Mouse (Mus musculus): Measurements from ENCODE around the gene Acvr1.

Gene Acvr1

DNA sequence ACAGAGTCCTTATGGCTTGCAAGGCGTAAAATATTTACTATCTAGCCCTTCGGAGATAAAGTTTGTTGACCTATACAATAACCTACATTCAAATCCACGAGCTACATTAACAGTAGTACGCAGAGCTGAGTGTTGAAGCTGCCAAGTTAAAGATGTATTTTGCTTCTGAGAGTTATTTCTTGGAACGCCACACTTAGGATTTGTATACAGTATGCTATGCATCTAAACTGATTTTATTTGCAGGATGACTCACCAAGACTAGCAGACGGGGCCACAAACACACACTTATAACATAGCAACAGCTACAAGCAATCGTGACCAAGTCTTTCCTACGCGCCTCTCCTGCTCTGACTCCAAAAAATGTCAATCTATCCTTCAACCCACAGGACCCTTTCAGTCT lies 46.2 kb downstream of the Acvr1 start:
- DNase-seq (ENCODE audit: low spot score in 2 of 2) = no peak

DNA sequence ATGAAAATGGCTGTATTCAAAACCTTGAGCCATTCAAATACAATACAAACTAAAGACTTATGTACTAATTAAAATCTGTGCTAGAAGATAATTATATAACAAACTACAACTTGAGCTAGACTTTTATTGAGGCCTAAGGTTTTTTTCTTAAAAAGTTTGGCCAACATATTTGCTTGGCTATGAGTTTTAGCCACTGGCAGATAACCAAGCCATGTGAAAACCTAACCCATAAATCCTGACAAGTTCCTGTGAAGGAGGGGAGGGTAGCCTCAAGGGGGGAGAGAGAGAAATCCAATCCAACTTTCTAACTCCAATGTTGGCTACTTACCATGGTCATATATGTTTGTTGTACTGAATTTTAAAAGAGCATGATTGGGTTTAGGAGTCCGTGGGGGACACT lies 48.4 kb downstream of the Acvr1 start:
- no peak for DNase-seq (ENCODE audit: low spot score in 2 of 2)

DNA sequence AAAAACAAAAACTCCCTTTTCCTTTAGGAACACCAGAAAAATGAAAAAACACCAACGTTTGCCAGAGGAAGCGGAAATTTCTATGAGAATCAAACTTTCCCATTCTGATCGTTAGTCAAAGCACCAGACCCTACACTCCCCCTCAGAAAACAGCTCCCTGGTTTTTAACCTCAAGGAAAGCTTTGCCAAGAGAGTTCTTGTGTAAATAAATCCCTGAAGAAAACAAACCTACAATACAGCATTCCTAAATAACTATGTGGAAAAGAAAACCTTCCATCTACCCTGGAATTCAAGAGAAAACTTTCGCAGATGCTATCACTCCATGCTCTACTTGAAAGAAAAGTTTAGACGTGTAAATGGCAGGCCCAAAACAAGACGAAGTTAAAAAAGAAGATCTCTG lies 50.0 kb downstream of the Acvr1 start:
- DNase-seq (ENCODE audit: low spot score in 2 of 2) = no peak

DNA sequence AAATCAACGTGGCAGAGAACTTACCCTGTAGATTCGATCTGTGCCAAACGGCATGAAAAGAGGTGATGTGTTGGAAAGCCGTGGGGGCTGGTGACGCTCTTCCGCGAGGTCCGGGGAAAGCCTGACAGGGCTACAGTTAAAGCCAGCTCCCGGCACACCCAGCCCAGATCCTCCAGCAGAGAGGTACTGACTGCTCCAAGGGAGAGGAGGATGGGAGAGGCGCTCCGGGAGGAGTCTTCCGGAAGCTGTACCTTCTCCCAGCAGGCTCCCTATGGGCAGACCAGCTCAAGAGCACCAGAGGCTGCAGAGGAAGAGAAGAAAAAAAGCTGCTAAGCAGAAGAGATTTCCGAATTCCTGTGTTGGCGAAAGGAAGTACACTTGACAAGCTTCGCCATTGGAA lies 51.0 kb downstream of the Acvr1 start:
- DNase-seq (ENCODE audit: low spot score in 2 of 2) = no peak

DNA sequence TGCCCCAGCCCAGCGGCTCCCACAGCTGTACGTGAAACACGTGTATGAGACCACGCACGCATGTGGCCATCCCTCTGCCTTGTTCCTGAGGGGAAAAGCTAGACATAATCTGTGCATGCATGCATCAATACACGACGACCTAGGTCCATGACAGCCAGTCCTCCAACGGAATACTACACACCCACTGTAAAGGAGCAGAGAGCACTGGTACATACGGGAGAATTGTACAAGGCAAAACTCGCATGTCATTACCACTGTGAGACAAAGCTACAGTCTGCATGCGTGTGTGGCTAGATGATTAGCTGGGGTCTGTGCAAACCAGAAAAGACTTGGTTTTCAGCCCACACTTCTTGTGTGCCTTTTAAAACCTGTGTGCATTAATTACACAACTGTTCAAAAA lies 52.5 kb downstream of the Acvr1 start:
- no peak for DNase-seq (ENCODE audit: low spot score in 2 of 2)

DNA sequence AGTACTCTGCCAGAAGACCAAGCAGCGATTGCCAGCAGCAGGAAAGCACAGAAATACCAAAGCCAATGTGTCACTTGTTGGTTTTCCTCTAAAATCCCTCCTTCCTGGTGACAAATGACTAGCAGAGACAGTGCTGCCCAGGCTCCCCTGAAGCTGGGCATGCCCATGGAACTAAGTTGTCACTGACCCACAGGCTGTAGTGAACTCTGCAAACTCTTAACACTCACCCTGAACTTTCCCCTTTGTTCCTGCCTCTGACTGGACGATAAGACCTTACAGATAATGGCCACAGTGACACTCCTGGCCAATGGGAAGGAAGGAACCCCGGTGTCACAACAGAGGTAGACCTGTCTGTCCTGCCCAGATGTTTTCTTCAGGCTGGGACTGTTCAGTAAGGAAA lies 53.7 kb downstream of the Acvr1 start:
- DNase-seq (ENCODE audit: low spot score in 2 of 2) = no peak

DNA sequence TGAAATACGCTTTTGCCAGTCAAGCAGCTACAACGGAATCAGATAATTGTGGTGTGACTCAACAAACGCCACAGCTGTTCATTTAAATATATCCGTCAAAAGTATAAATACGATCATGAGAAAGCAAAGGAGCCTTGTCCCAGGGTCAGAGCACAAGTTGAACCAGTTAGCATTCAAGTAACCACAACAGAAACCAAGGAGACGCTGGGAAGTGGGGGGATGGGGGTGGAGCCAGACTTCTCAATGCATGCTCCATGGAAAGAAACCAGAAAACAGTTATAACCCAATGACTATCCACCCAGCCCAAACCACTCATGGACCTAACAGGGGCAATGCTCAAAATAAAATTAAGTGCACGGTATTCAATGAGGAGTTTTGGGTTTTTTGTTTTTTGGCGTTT lies 56.8 kb downstream of the Acvr1 start:
- DNase-seq (ENCODE audit: low spot score in 2 of 2) = no peak

DNA sequence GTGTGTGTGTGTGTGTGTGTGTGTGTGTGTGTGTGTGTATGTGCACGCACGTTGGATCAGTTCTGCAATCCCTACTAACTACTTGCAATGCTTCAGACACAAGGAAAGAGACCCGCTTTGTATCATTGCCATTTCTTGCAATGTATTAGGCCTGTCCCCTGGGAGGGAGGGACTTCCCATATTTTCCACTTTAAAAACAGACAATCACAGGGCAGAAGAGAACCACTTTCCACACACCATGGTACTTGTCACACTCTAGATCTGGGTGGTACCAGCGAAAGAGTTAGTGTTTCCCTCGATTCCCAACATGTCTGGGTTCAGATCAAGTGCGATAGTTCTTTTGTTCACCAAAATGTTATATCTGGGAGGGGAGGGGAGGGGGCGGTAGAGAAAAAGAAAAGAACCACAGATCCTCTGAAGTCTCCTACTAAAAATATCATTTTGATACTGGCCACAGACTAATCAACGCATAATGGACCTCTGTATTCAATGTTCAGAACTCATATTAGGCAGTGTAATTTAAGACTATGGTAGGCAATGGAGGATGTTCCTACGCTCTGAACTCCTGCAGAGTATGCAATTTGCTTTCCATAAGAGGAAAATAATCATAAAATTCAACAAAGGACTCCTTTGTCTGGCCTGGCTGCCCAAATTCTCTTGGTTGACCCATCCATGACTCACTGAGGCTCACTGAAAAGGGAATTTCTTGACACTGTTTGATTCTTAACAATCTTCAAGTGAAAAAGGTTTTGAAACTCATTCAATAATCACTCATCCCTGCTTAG lies 61.5 kb downstream of the Acvr1 start:
- no peak for DNase-seq (ENCODE audit: low spot score in 2 of 2)

DNA sequence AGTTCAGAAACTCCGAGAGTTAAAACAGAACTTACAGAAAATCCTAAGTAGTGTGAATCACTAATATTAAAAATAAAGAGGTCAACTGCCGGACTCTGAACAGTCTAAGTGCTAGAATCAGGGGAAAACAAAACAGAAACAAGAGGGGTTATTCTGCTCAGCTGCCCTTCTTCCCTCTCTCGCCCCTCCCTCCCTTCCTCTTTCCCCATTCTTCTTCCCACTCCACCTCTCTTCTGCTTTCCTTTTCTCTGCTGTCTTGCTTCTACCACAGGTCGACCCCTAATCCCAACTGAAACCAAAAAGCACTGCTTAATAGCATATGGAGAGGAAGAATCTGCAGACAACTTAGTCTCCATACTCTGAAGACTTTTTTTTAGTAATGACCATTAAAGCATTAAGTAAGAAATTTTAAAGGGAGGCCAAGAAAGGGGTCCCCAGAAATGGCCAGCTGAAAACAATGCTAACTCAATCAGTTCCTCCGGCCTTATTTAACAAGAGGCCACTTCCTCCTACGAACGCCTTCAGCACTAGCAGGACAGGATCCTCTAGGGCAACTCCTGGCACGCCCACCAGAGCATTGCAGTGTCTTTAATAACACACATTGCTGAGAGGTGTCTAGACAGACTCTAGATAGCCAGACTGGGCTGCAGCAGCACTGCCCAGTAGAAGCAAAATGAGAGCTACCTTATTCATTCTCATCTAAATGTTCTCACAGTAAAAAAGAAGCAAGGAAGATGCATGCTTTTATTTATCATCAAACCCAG lies 70.1 kb downstream of the Acvr1 start:
- DNase-seq (ENCODE audit: low spot score in 2 of 2) = peak in 1 of 2 experiments; percentile 46

DNA sequence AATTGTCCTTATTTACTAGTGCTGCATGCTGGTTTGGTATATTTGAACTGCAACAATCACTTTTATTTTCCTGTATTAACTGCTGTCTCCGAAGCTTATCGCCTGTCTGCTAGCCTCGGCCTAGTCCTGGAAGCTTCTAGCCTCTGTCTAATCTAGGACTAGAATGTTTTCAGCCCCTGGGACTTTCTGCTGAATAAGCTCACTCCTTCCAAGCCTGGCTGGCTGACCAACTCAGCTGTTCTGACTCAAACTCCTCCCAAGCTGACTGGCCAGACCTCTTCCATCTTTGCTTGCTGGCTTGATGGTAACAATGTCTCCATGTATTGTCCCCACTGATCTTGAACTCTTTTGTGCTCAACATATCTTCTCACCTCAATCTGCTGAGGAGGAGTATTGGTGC lies 71.7 kb downstream of the Acvr1 start:
- DNase-seq (ENCODE audit: low spot score in 2 of 2) = peak in 1 of 2 experiments; percentile 22

DNA sequence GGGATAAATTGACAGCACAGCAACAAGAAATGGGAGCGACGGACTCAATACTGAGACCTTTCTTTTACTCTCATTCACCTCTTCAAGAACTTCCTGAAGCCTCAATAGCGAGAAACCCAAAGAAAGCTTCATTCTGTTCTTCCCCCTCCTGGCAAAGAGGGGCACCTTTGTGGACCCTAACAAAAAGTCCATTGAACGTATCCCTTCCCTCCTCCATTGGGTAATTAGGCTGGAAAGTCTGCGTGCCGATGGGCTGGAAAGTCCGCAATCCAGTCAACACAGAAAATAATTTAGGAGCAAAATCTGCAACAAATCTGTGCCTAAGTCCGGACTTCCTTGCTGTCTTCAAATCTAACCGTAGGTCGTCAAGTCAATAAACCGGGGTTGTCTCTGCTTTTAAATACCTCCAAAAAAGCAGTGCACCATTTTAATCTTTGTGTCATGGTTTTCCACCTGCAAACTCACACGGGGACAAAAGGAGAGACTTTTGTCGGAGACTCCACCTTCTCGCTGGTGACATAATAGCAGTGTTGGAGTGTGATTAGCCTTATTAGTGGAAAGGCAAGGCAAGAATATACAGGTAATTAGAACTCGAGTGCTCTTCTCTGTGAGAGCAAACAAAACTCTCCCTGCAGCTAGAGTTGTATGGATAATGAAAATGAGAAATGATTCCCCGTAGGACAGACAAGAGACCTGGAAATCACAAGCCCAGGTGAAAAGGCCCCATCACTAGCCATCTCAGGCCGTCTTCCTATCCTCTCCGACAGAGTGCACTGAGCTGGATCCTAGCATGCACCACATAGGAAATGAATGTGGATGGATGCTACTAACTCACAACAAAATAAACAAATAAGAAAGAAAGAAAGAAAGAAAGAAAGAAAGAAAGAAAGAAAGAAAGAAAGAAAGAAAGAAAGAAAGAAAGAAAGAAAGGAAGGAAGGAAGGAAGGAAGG lies 73.0 kb downstream of the Acvr1 start:
- DNase-seq (ENCODE audit: low spot score in 2 of 2) = no peak

DNA sequence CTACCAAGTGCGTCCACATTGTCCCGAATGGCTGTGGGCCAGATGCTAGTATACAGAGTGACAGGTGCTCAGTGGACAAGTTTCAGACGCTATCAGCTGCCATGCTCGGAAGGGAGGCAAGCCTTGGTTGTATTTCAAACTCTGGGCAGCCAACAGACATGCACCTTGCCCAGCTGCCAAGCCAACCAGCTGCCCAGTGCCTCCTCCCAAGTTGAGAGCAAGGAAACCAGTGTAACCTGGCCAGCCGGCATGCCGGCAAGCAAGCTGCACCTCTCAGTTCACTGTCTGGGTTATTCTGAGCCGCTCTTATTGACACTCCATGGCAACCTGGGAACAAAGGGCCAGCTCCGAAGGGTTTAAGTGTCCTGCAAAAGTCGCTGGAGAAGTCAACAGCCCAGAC lies 77.7 kb downstream of the Acvr1 start:
- peak in 1 of 2 experiments; percentile 55 for DNase-seq (ENCODE audit: low spot score in 2 of 2)

DNA sequence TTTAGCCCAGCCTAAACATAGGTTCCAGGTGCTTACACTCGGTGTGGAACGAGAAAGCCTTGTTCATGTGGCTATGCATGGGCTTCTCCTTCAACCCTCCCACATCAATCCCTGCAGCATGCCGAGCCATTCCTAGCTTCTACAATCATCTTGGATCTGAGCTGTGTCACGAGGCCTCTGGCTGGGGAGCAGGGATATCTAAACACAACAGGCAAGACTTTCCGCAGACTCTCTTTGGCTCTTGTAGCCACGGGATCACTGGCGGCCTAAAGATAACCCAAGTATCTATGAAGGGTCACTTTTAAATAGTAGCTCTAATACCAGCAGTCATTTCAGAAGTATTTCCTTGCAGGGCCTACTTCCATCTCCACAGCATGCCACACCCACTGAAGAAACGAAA lies 78.6 kb downstream of the Acvr1 start:
- DNase-seq (ENCODE audit: low spot score in 2 of 2) = no peak

DNA sequence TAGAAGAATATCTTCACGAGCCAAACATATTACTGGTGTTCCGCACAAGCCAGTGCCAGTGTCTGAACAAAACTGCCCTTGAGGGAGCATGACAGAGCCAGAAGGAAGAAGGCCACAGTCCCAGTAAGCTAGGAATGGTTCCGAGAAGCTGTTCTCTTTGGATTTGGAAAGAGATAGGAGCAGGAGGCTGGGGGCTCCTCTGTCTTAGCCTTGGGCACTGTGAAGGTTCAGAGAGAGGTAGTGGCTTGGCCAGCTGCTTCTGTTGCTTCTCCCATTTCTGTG lies 79.7 kb downstream of the Acvr1 start:
- DNase-seq (ENCODE audit: low spot score in 2 of 2) = no peak

DNA sequence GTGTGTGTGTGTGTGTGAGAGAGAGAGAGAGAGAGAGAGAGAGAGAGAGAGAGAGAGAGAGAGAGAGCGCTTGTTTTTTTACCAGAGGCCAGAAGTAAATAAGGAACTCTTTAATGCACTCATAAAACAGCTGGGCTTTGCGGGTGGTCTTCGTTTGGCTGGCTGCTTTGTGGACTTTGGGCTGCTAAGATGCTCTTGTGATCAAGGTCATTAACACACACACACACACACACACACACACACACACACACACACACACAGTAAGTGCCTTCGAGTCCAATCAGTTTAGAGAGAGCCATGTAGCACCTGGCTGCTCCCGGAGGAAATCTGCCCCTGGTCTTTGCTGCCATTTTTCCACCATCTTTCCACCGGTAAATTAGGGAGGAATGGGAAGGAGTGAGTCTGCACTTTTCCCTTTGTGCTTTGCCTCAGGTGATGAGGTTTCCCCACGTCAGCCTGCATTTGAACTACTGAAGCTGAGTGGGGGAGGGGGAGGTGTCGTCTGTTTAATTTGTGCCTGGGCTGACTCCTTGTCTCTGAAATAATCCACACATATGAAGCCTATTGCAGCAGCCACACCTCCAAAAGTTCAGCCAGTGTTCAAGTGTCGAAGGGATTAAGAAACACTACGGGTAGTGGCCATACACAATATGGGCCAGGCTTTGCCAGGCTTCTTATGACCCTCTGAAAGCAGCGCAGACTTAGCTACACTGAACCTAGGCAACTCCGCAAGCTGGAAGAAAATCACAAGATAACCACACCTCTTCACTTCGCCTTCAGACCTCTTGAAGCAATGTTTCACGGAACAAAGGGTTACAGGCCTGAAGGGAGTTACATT lies 80.3 kb downstream of the Acvr1 start:
- no peak for DNase-seq (ENCODE audit: low spot score in 2 of 2)

DNA sequence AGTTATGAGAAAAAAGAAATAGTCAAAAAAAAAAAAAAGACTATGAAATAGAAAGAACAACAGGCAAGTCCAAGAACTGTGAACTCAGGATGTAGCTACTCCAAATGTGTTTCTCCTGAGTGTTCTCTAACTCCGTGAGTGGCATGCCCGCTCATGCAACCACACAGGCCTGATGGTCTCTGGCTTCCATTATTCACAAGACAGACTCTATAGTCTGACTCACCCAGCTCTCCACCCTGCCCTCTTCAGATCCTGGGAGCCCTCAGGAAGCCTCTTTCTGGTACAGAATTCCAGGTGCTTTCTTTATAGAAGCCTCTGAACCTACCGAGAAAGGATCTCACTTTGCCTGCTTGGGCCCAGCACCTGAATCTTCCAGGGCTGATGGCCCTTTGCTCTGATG lies 81.3 kb downstream of the Acvr1 start:
- DNase-seq (ENCODE audit: low spot score in 2 of 2) = peak in 1 of 2 experiments; percentile 25

DNA sequence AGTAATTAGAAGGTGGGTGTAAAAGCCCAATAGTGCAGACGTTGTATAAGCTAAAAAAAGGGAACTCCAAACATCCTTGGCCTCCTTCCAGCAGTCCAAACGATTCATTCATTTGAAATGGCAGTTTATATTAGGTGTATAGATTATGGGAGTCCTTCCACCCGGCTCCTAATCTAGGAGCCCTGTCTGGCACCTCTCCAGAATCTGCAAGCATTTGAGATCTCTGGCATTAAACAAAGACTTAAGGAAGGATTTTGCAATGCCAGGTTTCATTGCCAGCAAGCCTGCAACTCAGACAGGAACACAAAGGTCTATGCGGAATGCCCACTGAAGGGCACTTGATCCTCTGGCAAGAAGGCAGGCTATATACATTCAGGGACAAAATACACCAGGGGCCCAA lies 81.8 kb downstream of the Acvr1 start:
- peak in 1 of 2 experiments; percentile 42 for DNase-seq (ENCODE audit: low spot score in 2 of 2)

DNA sequence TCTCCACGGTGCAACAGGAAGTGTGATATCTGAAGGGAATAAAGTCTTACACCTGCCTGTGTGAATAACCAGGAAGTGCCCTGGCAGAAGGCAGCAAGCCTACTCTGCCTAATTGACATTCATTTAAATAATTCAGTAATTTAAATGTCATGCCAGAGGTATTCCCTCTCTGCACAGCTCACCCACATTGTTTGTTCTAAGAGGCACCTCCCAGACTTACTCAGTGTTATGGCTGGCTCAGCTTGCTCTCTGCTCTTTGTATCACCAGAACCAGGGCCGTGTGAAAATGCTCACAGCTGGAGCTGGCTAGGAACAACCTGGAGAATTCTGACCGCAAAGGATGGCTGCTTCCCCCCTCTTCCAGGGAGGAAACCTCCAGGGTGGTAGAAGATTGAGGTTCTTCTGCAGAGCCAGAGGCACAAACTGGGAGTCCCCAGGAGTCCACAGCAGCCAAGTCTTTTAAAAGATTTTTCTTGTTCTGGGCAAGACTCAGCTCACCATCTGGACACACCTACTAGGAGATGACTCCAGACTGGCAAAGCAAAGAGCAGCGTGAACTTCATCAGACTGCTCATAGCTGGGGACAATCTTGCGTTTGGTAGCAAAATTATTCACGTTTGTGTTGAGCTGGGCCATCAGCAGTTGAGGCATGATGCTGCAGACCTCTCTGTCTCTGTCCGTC lies 82.5 kb downstream of the Acvr1 start:
- DNase-seq (ENCODE audit: low spot score in 2 of 2) = peak in 1 of 2 experiments; percentile 20

DNA sequence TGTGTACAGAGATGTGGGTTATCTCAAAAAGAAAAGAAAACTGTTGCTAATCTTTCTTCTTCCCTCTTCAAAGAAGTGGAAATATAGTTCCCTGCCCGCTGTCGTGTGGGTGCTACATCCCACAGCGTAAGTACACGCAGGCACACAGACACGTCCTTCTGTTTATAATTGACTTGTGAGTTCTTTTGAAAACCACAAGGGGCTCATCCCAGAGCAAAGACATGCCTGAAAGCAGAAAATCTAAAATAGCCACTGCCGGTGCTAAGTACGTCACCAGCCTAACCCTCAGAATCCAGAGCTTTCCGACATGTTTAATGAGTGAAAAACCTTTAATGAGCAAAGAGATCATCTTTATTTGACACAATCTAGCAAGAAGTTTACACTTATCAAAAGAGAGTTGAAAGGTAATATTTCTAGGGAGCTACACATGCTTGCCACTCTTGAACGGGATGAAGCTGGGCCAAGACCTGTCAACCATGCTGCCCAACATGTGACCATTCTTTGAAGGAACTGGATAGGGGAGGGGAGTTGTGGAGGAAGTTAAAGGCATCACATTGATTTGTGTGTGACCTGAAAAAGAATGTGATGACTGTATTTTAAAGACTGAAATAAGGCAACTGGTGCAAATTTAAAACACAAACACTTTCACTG lies 85.4 kb downstream of the Acvr1 start:
- no peak for DNase-seq (ENCODE audit: low spot score in 2 of 2)

DNA sequence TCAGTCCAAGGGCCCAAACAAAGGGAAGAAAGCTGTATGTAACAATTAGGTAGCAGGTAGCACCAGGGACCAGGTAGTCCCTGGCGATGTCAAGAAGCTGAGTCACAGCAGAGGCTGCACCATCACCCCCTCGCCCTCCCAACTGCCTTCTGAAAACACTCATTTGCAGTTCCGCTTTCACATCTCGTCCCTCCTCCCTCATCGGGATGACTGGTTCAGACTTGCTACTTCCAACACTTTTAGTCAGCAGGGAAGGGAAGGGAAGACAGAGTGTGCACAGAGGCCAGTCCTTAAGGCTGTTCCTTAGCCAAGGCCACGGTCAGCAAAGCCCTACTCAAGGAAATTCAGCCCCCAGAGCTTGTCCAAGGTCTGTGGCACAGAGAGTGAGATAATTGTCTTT lies 86.2 kb downstream of the Acvr1 start:
- DNase-seq (ENCODE audit: low spot score in 2 of 2) = peak; percentile 39 to 55
